Mouse (Mus musculus): ENCODE data around the gene Arl6ip4. TPM values are rescaled to one million over a fixed set of nuclear protein-coding genes. Genes with fewer than 3 reads are reported as not detected.

Gene Arl6ip4
- 51.0 and 68.2 TPM in 2 replicates for polyA plus RNA-seq (2012; ENCODE audit: insufficient read depth, insufficient read length, missing spikeins)

DNA sequence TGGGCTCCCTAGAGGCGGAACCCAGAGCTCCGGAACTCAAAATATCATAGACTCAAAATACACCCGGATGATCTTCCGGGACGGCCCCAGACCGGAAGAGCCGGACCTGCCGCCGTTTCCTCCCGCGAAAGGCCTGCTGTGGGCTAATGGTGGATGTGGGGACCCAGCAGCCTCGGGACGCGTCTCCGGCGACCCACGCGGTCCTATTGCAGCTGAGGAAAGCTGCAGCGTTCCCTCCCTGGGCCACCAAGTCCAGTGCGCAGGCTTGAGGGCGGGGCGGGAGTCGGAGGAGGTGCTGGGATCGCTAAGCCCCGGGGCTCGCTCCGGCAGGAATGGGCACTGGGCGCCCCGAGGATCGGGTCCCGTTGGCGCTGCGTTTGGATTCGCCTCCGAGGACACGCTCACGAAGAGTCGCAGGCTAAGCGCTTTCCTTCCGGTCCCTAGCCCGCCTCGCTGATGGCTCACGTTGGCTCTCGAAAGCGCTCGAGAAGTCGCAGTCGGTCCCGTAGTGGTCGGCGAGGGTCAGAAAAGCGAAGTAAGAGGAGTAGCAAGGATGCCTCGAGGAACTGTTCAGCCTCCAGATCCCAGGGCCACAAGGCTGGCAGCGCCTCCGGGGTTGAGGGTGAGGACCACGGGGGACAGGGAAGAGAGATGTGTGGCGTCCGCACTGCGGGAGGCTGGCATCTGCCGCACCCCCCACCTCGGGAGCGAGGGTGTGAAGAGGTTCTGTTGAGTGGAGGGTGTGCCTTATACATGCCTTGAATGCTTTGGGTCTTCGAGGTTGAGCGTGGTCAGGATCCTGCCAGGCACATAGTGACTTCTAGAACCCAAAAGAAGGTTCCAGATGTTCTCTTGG lies at the start of gene Arl6ip4:
Arl6ip4 (plus strand) TSS at position 100 of the 856 bp plus-strand sequence.
- TF ChIP-seq POLR2A (IDR thresholded peaks at IDR 0.05; ENCODE audit: borderline replicate concordance, low read depth, low read length) (no peak), CTCF (IDR thresholded peaks at IDR 0.05; ENCODE audit: low read depth, low read length) (no peak)
- H3K4me1 ChIP-seq (ENCODE audit: control insufficient read depth, insufficient read depth, low read length): peaks cover 13% of the 10 kb centered on the region; the same call in 1 of the 2 replicates
- H3K27ac ChIP-seq (ENCODE audit: insufficient read depth, low read depth, low read length): peak within 1 kb of the TSS; percentile 85
- H3K4me3 ChIP-seq (ENCODE audit: insufficient read depth, low read length): peak within 1 kb of the TSS; percentile 98

DNA sequence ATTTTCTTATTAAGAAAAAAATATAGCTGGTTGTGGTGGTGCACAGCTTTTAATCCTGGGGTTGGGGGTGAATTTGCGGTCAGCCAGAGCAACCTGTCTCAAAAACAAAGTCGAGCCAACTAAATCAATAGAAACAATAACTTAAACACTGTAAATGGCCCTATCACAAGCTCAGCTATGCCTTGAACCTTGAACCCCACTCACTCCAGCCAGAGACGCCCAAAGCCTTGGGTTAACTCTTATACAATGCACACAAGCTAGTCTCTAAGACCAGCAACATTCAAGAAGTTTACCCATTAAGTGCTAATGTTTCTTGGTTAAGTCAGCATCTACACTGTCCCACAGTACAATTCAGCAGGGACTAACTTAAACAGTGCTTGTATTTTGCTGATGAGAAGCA lies 46.2 kb upstream of the Arl6ip4 start:
- Histone ChIP-seq H3K4me1 (ENCODE audit: control insufficient read depth, insufficient read depth, low read length) (peaks cover 6% of the 10 kb centered on the region), H3K4me3 (ENCODE audit: insufficient read depth, low read length) (no peak overlapping the region), H3K27ac (ENCODE audit: insufficient read depth, low read depth, low read length) (no peak overlapping the region)
- TF ChIP-seq POLR2A (IDR thresholded peaks at IDR 0.05; ENCODE audit: borderline replicate concordance, low read depth, low read length) (no peak), CTCF (IDR thresholded peaks at IDR 0.05; ENCODE audit: low read depth, low read length) (no peak)

DNA sequence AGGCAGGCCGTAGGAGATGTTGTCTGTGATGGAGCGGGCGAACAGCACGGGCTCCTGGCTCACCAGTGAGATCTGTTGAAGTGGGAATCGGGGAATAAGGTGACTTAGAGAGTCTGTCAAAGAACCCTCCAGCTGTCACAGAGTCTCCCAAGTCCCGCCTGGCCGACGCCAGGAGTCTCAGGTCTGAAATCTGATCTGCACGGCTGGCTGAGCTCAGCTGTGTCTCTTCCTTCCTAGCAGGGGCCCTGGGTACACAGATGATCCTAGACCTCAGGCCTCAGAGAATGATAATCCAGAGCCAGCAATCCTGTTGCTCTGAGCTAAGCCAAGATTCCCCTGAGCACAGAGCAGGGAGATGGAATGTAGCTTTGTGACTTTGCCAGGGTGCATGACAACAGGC lies 42.2 kb upstream of the Arl6ip4 start:
- Histone ChIP-seq H3K4me3 (ENCODE audit: insufficient read depth, low read length) (no peak overlapping the region), H3K4me1 (ENCODE audit: control insufficient read depth, insufficient read depth, low read length) (peaks cover 25% of the 10 kb centered on the region), H3K27ac (ENCODE audit: insufficient read depth, low read depth, low read length) (no peak overlapping the region)
- no peak for TF ChIP-seq CTCF (IDR thresholded peaks at IDR 0.05; ENCODE audit: low read depth, low read length)
- no peak for TF ChIP-seq POLR2A (IDR thresholded peaks at IDR 0.05; ENCODE audit: borderline replicate concordance, low read depth, low read length)

DNA sequence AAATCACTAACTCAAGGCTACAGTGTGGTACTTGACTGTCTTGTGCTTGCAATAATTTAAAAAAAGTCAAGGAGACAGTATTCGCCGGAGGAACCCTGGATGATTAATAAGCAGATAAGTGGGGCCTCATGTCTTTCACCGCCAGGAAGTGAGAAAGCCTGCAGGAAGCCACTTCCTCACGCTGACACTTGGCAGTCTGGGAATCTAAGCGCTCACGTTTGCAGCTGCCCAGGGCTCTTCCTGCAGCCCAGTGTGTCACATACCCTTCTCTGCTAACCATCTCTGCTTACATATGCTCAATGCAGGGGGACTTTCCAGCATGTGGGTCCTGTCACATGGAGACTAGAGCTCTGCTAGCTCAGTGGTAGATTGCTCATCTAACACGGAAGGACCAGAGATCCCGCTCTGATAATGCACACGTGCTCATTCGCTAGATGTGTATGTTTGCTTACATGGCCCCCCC lies 41.0 kb upstream of the Arl6ip4 start:
- H3K27ac ChIP-seq (ENCODE audit: insufficient read depth, low read depth, low read length): peak overlapping the region; percentile 40
- no peak overlapping the region for H3K4me3 ChIP-seq (ENCODE audit: insufficient read depth, low read length)
- TF ChIP-seq POLR2A (IDR thresholded peaks at IDR 0.05; ENCODE audit: borderline replicate concordance, low read depth, low read length) (no peak), CTCF (IDR thresholded peaks at IDR 0.05; ENCODE audit: low read depth, low read length) (no peak)
- peaks cover 25% of the 10 kb centered on the region for H3K4me1 ChIP-seq (ENCODE audit: control insufficient read depth, insufficient read depth, low read length)

DNA sequence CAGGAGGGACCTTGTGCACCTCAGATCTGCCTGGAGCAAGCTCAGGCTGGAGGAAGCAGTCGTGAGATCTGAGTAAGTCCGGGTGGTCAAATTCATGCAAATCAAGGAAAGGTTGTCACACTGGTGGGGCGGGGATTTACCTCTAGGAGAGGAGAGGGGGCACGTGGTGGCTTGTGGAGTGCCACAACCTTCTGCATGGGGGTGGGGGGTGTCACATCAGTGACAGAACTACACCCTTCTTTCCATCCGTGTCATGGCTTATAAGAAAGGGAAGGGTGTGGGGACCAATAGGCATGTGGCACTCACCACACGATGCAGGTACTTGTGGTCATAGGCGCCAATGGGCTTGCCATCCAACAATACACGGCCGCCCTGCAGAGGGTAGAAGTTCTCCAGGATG lies 40.2 kb upstream of the Arl6ip4 start:
- Histone ChIP-seq H3K4me1 (ENCODE audit: control insufficient read depth, insufficient read depth, low read length) (peaks cover 25% of the 10 kb centered on the region), H3K4me3 (ENCODE audit: insufficient read depth, low read length) (no peak overlapping the region), H3K27ac (ENCODE audit: insufficient read depth, low read depth, low read length) (peak overlapping the region; percentile 40; the same call in 1 of the 2 replicates)
- TF ChIP-seq CTCF (IDR thresholded peaks at IDR 0.05; ENCODE audit: low read depth, low read length) (no peak), POLR2A (IDR thresholded peaks at IDR 0.05; ENCODE audit: borderline replicate concordance, low read depth, low read length) (no peak)

DNA sequence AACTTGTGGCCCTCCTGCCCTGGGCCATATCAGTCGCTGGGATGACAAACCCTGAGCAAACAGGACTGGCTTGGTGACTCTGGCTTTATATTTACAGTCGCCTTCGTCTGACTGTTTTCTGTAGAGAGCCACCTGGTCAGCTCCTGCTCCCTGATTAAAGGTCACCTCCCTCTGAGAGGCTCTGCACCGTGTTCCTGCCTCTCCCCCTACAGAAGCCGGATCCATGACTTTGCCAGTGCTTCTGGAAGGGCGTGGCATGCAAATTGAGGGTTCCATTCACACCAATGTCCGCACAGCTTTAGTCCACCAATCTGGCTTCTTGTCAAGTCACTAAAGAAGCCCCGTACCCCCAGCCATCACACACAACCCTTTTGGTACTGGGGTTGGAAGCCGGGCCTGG lies 39.3 kb upstream of the Arl6ip4 start:
- Histone ChIP-seq H3K27ac (ENCODE audit: insufficient read depth, low read depth, low read length) (no peak overlapping the region), H3K4me3 (ENCODE audit: insufficient read depth, low read length) (no peak overlapping the region), H3K4me1 (ENCODE audit: control insufficient read depth, insufficient read depth, low read length) (peaks cover 25% of the 10 kb centered on the region)
- TF ChIP-seq CTCF (IDR thresholded peaks at IDR 0.05; ENCODE audit: low read depth, low read length): no peak
- no peak for TF ChIP-seq POLR2A (IDR thresholded peaks at IDR 0.05; ENCODE audit: borderline replicate concordance, low read depth, low read length)

DNA sequence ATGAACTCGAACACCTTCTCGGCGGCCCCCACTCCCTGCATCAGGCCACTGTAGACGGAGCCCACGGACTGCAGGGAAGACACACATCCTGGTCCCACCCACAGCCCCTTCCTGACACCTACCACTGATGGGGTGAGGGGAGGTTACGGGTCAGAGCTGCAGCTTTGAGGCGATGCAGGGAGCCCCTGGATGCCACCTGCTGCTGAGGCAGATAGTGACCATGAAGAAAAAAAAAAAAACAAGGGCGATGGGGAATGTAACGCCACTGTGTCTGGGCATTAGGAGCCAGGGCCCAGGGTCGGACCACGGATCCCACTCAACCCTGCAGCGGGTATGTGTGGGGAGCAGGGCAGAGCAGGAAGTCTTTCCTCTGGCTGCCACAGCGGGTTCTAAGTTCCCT lies 38.6 kb upstream of the Arl6ip4 start:
- peaks cover 25% of the 10 kb centered on the region for H3K4me1 ChIP-seq (ENCODE audit: control insufficient read depth, insufficient read depth, low read length)
- H3K27ac ChIP-seq (ENCODE audit: insufficient read depth, low read depth, low read length): no peak overlapping the region
- no peak overlapping the region for H3K4me3 ChIP-seq (ENCODE audit: insufficient read depth, low read length)
- TF ChIP-seq CTCF (IDR thresholded peaks at IDR 0.05; ENCODE audit: low read depth, low read length) (no peak), POLR2A (IDR thresholded peaks at IDR 0.05; ENCODE audit: borderline replicate concordance, low read depth, low read length) (no peak)

DNA sequence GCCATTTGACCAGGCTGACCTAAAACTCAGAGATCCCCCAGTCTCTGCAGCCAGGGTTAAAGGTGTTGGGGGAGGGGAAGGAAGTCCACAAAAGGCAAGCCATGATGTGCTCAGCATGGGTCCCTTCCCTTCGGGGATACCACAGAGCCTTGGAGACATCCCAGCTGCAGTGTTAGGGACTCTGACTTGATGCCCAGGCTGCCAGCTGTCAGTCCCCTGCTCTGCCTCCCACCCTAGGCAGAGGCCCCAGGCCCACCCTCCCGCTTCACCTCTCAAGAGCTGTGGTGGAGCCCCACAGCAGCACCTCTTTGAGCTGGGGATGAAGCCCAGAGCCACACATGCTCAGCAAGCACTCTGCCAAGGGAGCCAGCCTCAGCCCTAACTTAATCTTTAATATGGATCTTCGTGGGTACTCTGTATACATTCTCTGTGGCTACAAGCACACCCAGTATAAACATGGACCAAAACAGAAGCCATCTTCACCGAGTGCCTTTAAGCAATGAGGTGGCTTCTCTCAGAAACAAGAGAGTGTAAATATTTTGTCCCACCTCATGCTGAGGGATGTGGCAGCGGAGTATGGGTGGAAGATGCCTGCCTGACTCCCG lies 37.9 kb upstream of the Arl6ip4 start:
- H3K4me3 ChIP-seq (ENCODE audit: insufficient read depth, low read length): no peak overlapping the region
- H3K27ac ChIP-seq (ENCODE audit: insufficient read depth, low read depth, low read length): no peak overlapping the region
- H3K4me1 ChIP-seq (ENCODE audit: control insufficient read depth, insufficient read depth, low read length): peaks cover 25% of the 10 kb centered on the region
- TF ChIP-seq CTCF (IDR thresholded peaks at IDR 0.05; ENCODE audit: low read depth, low read length): no peak

DNA sequence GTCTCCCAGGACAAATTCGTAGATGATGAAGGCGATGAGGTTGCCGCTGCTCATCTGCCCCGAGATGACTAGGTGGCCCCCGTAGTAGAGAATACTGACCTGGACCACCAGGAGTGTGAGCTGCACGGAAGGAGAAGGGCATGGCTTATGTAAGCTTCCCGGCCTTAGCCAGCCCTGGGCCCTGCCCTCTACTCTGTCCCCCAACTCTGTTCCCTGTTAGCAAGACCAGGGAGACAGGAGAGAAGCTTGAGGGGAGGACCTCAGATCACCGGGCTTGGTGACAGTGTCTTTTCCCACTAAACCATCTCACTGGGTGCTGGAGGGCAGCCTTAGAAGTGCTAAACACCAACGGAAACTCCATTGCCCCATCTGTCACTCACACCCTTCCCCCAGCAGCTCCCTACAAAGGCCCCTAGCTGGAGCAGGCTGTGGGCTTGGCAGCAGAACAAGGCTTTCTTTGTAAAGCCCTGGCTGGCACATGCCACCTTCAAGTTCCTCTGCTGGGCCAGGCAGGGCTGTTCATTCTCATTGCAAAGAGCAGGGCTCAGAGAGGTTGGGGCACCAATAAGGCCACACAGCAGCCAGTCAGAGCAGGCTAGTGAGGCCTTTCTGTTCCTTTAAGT lies 37.0 kb upstream of the Arl6ip4 start:
- Histone ChIP-seq H3K4me3 (ENCODE audit: insufficient read depth, low read length) (no peak overlapping the region), H3K4me1 (ENCODE audit: control insufficient read depth, insufficient read depth, low read length) (peaks cover 25% of the 10 kb centered on the region), H3K27ac (ENCODE audit: insufficient read depth, low read depth, low read length) (no peak overlapping the region)
- TF ChIP-seq CTCF (IDR thresholded peaks at IDR 0.05; ENCODE audit: low read depth, low read length) (no peak), POLR2A (IDR thresholded peaks at IDR 0.05; ENCODE audit: borderline replicate concordance, low read depth, low read length) (no peak)

DNA sequence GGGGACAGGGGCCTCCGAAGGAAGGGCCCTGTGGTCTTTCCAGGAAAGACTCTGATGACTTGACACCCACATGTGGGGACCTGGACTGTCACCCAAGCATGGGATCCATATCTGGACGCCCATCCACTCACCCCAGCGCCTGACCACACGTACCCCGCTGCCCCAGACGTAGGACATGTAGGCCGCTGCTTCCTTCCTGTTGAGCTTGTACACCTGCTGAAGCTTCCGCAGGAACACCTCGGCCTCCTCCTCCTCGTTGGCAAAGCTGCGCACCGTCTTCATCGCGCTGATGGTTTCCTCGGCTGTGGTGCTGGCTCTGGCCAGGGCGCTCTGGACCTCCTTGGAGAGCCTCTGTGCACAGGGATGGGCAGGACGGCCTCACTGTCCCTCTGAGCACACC lies 36.0 kb upstream of the Arl6ip4 start:
- peaks cover 19% of the 10 kb centered on the region for H3K4me1 ChIP-seq (ENCODE audit: control insufficient read depth, insufficient read depth, low read length)
- TF ChIP-seq CTCF (IDR thresholded peaks at IDR 0.05; ENCODE audit: low read depth, low read length) (no peak), POLR2A (IDR thresholded peaks at IDR 0.05; ENCODE audit: borderline replicate concordance, low read depth, low read length) (no peak)
- no peak overlapping the region for H3K4me3 ChIP-seq (ENCODE audit: insufficient read depth, low read length)
- H3K27ac ChIP-seq (ENCODE audit: insufficient read depth, low read depth, low read length): no peak overlapping the region
